Mouse (Mus musculus): ENCODE measurements at regions not wholly inside any gene's neighbourhood (a gene's known extent, or its start where the extent isn't known, plus 50 kb on each side); places are given as distances from the start of the nearest gene placed in this dataset.

DNA sequence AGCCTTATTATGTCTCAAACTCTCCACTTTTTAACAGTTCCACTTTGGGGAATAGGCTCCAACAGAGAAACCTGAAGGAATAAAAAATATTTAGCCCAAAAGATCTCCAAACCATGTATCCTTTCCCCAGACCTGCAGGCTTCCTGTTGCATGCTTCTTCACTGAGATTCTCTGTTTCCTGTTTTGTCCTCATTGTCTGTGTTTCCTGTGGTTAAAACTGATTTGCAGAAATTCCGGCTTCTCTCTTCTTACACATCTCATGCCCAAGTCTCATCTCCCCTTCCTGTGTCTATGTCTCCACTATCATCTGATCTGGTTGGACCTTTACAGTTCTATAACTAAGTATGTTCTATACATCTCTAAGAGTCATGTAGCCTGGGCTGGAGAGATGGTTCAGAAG lies 3482.2 kb upstream of the Gm7489 start:
- no peaks in the 10 kb centered on the region for H3K27me3 ChIP-seq (ENCODE audit: control insufficient read depth, insufficient read depth, low read depth, low read length)
- ATAC-seq: no peak
- 90% methylated on average over 1 of the region's 1 CpGs for WGBS
- no peaks in the 10 kb centered on the region for H3K4me1 ChIP-seq (ENCODE audit: control insufficient read depth, insufficient read depth, low read length)
- H3K36me3 ChIP-seq (ENCODE audit: control insufficient read depth, insufficient read depth, low read length): no peaks in the 10 kb centered on the region
- H3K4me2 ChIP-seq (ENCODE audit: low read length): no peak overlapping the region
- H3K9me3 ChIP-seq (replicated peaks; ENCODE audit: control insufficient read depth, low read length, poor library complexity, severe bottlenecking): no peaks in the 10 kb centered on the region
- no peak overlapping the region for H3K27ac ChIP-seq (ENCODE audit: low read length)
- no peak overlapping the region for H3K4me3 ChIP-seq (ENCODE audit: low read depth, low read length)
- no peak overlapping the region for H3K9ac ChIP-seq (ENCODE audit: low read depth, low read length)

- Histone ChIP-seq H3K4me1 (ENCODE audit: control insufficient read depth, insufficient read depth, low read length) (no peaks in the 10 kb centered on the region), H3K9me3 (replicated peaks; ENCODE audit: control insufficient read depth, low read length, poor library complexity, severe bottlenecking) (no peaks in the 10 kb centered on the region), H3K4me2 (ENCODE audit: low read length) (no peak overlapping the region), H3K36me3 (ENCODE audit: control insufficient read depth, insufficient read depth, low read length) (no peaks in the 10 kb centered on the region), H3K9ac (ENCODE audit: low read depth, low read length) (no peak overlapping the region), H3K27ac (ENCODE audit: low read length) (no peak overlapping the region), H3K4me3 (ENCODE audit: low read depth, low read length) (no peak overlapping the region), H3K27me3 (ENCODE audit: control insufficient read depth, insufficient read depth, low read depth, low read length) (no peaks in the 10 kb centered on the region)
- ATAC-seq: no peak
- WGBS: 85% methylated on average over 2 of the region's 2 CpGs
Observed at GRCm38 (mm10) chr15:50403883-50404282, 3480.8 kb upstream of the Gm7489 start.

- no peak overlapping the region for H3K4me3 ChIP-seq (ENCODE audit: low read depth, low read length)
- H3K36me3 ChIP-seq (ENCODE audit: control insufficient read depth, insufficient read depth, low read length): no peaks in the 10 kb centered on the region
- no peak overlapping the region for H3K4me2 ChIP-seq (ENCODE audit: low read length)
- H3K9me3 ChIP-seq (replicated peaks; ENCODE audit: control insufficient read depth, low read length, poor library complexity, severe bottlenecking): peaks cover 8% of the 10 kb centered on the region
- ATAC-seq: no peak
- 71% methylated on average over 2 of the region's 2 CpGs for WGBS
- no peak overlapping the region for H3K9ac ChIP-seq (ENCODE audit: low read depth, low read length)
- H3K27ac ChIP-seq (ENCODE audit: low read length): no peak overlapping the region
- H3K4me1 ChIP-seq (ENCODE audit: control insufficient read depth, insufficient read depth, low read length): no peaks in the 10 kb centered on the region
- H3K27me3 ChIP-seq (ENCODE audit: control insufficient read depth, insufficient read depth, low read depth, low read length): no peaks in the 10 kb centered on the region
Observed at GRCm38 (mm10) chr15:50408985-50409384, 3475.7 kb upstream of the Gm7489 start.

GRCm38 (mm10) chr15:50417641-50418040 lies 3467.1 kb upstream of the Gm7489 start:
- H3K4me3 ChIP-seq (ENCODE audit: low read depth, low read length): no peak overlapping the region
- no peak overlapping the region for H3K4me2 ChIP-seq (ENCODE audit: low read length)
- no peaks in the 10 kb centered on the region for H3K27me3 ChIP-seq (ENCODE audit: control insufficient read depth, insufficient read depth, low read depth, low read length)
- no peaks in the 10 kb centered on the region for H3K9me3 ChIP-seq (replicated peaks; ENCODE audit: control insufficient read depth, low read length, poor library complexity, severe bottlenecking)
- WGBS: 95% methylated on average over 1 of the region's 1 CpGs
- no peak overlapping the region for H3K27ac ChIP-seq (ENCODE audit: low read length)
- no peaks in the 10 kb centered on the region for H3K4me1 ChIP-seq (ENCODE audit: control insufficient read depth, insufficient read depth, low read length)
- H3K36me3 ChIP-seq (ENCODE audit: control insufficient read depth, insufficient read depth, low read length): no peaks in the 10 kb centered on the region
- H3K9ac ChIP-seq (ENCODE audit: low read depth, low read length): no peak overlapping the region
- ATAC-seq: no peak

GRCm38 (mm10) chr15:50423082-50423665 lies 3461.5 kb upstream of the Gm7489 start:
- no peak overlapping the region for H3K4me3 ChIP-seq (ENCODE audit: low read depth, low read length)
- no peak overlapping the region for H3K4me2 ChIP-seq (ENCODE audit: low read length)
- H3K4me1 ChIP-seq (ENCODE audit: control insufficient read depth, insufficient read depth, low read length): no peaks in the 10 kb centered on the region
- H3K27me3 ChIP-seq (ENCODE audit: control insufficient read depth, insufficient read depth, low read depth, low read length): no peaks in the 10 kb centered on the region
- no peak overlapping the region for H3K27ac ChIP-seq (ENCODE audit: low read length)
- H3K36me3 ChIP-seq (ENCODE audit: control insufficient read depth, insufficient read depth, low read length): no peaks in the 10 kb centered on the region
- no peak overlapping the region for H3K9ac ChIP-seq (ENCODE audit: low read depth, low read length)
- ATAC-seq: no peak
- WGBS: 63% methylated on average over 5 of the region's 5 CpGs
- H3K9me3 ChIP-seq (replicated peaks; ENCODE audit: control insufficient read depth, low read length, poor library complexity, severe bottlenecking): no peaks in the 10 kb centered on the region

DNA sequence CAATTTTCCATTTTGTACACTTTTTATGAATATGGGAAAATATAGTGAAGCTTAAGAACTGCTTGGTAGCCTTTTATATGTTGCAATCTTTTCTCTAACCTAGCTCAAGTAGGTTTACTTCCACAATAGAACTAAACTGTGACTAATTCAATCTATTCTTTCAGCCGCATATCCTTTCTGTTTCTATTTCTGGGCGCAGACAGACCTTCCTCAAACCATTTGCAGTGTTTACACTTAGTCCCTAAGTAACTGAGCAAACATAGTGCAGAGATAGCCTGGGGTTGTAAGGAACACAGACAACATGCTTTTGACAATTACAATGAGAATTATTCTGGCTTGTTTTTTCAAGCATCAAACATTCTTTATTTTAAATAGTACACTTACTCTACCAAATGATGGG lies 3435.1 kb upstream of the Gm7489 start:
- Histone ChIP-seq H3K4me2 (ENCODE audit: low read length) (no peak overlapping the region), H3K4me3 (ENCODE audit: low read depth, low read length) (no peak overlapping the region), H3K36me3 (ENCODE audit: control insufficient read depth, insufficient read depth, low read length) (no peaks in the 10 kb centered on the region), H3K9ac (ENCODE audit: low read depth, low read length) (no peak overlapping the region), H3K27ac (ENCODE audit: low read length) (no peak overlapping the region), H3K27me3 (ENCODE audit: control insufficient read depth, insufficient read depth, low read depth, low read length) (no peaks in the 10 kb centered on the region), H3K9me3 (replicated peaks; ENCODE audit: control insufficient read depth, low read length, poor library complexity, severe bottlenecking) (no peaks in the 10 kb centered on the region), H3K4me1 (ENCODE audit: control insufficient read depth, insufficient read depth, low read length) (no peaks in the 10 kb centered on the region)
- ATAC-seq: no peak
- 35% methylated on average over 2 of the region's 2 CpGs for WGBS

DNA sequence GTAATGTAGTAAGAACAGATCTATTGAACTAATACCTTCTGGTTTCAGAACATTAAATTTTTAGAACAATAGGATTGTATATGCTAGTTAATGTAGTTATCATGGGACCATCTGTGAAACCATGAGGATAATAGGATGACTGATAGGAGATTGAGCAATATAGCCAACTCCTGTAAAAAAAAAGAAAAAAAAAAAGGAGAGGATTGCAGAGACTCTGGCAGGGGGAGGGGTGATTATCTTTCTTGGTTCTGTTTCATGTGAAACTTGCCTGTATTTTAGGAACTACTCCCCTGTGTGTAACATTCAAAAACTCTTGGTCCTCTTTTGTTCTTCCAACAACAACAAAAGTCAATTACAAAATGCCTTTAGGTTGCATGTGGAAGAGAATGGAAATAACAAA lies 3412.1 kb upstream of the Gm7489 start:
- Histone ChIP-seq H3K4me3 (ENCODE audit: low read depth, low read length) (no peak overlapping the region), H3K27ac (ENCODE audit: low read length) (no peak overlapping the region), H3K4me1 (ENCODE audit: control insufficient read depth, insufficient read depth, low read length) (no peaks in the 10 kb centered on the region), H3K36me3 (ENCODE audit: control insufficient read depth, insufficient read depth, low read length) (no peaks in the 10 kb centered on the region), H3K4me2 (ENCODE audit: low read length) (no peak overlapping the region), H3K9me3 (replicated peaks; ENCODE audit: control insufficient read depth, low read length, poor library complexity, severe bottlenecking) (no peaks in the 10 kb centered on the region), H3K9ac (ENCODE audit: low read depth, low read length) (no peak overlapping the region), H3K27me3 (ENCODE audit: control insufficient read depth, insufficient read depth, low read depth, low read length) (no peaks in the 10 kb centered on the region)
- no peak for ATAC-seq

DNA sequence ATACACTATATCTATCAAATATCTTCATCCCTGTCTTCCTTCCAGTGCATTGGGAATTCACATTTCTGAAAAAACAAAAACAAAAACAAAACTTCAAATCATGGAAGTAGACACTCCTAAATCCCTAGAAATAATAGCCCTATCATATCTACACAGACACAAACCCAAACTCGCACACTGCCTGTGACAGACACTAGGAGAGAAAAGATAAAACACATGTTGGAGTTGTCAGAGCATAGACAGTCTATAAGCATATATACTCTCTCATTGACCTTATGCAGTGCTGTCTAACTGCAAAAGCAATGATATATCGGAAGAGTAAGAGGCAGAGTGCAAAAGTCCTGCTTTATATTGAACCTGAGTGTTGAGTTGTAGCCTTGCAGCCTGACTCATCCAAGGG lies 3386.0 kb upstream of the Gm7489 start:
- no peak overlapping the region for H3K4me2 ChIP-seq (ENCODE audit: low read length)
- no peaks in the 10 kb centered on the region for H3K36me3 ChIP-seq (ENCODE audit: control insufficient read depth, insufficient read depth, low read length)
- no peaks in the 10 kb centered on the region for H3K9me3 ChIP-seq (replicated peaks; ENCODE audit: control insufficient read depth, low read length, poor library complexity, severe bottlenecking)
- H3K4me1 ChIP-seq (ENCODE audit: control insufficient read depth, insufficient read depth, low read length): no peaks in the 10 kb centered on the region
- H3K27me3 ChIP-seq (ENCODE audit: control insufficient read depth, insufficient read depth, low read depth, low read length): no peaks in the 10 kb centered on the region
- 88% methylated on average over 2 of the region's 2 CpGs for WGBS
- no peak for ATAC-seq
- no peak overlapping the region for H3K27ac ChIP-seq (ENCODE audit: low read length)
- H3K9ac ChIP-seq (ENCODE audit: low read depth, low read length): no peak overlapping the region
- no peak overlapping the region for H3K4me3 ChIP-seq (ENCODE audit: low read depth, low read length)

- no peak for ATAC-seq
- 87% methylated on average over 3 of the region's 3 CpGs for WGBS
- Histone ChIP-seq H3K36me3 (ENCODE audit: control insufficient read depth, insufficient read depth, low read length) (no peaks in the 10 kb centered on the region), H3K4me2 (ENCODE audit: low read length) (no peak overlapping the region), H3K4me3 (ENCODE audit: low read depth, low read length) (no peak overlapping the region), H3K27me3 (ENCODE audit: control insufficient read depth, insufficient read depth, low read depth, low read length) (no peaks in the 10 kb centered on the region), H3K9ac (ENCODE audit: low read depth, low read length) (no peak overlapping the region), H3K4me1 (ENCODE audit: control insufficient read depth, insufficient read depth, low read length) (no peaks in the 10 kb centered on the region), H3K27ac (ENCODE audit: low read length) (no peak overlapping the region), H3K9me3 (replicated peaks; ENCODE audit: control insufficient read depth, low read length, poor library complexity, severe bottlenecking) (no peaks in the 10 kb centered on the region)
Observed at GRCm38 (mm10) chr15:50507999-50508624, 3376.6 kb upstream of the Gm7489 start.

All from midbrain, embryonic 16.5 days (tissue).